Mouse (Mus musculus): ENCODE data around the gene Mgea5.
A peak's percentile ranks its signal among the peaks of the same experiment; 100 is the strongest.

Gene Mgea5

GRCm38 (mm10) chr19:45730042-45730441, 53.6 kb downstream of the Mgea5 start:
- DNase-seq (ENCODE audit: inconsistent ontology term), result no peak

DNA sequence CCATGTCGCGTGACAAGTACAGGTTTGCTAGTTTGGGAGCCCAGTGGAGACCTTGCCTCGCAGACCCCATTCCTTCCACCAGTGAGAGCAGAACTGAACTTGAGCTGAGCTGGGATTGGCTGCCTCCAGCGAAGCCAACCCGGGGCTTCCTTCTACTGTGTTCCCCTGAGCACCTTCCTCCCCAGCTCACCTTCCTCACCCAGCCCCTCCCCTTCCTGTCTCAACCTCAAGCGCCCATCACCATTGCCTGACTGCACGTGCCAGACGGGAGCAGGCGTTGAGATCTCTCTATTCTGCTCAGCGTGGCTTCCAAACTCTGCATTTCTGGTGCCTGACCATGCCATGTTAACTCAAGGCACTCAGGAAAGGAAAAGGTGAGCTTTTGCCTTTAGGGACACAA, 56.4 kb downstream of the Mgea5 start:
- DNase-seq (ENCODE audit: inconsistent ontology term), result no peak

GRCm38 (mm10) chr19:45725677-45726277, 57.9 kb downstream of the Mgea5 start:
- no peak for DNase-seq (ENCODE audit: inconsistent ontology term)

DNA sequence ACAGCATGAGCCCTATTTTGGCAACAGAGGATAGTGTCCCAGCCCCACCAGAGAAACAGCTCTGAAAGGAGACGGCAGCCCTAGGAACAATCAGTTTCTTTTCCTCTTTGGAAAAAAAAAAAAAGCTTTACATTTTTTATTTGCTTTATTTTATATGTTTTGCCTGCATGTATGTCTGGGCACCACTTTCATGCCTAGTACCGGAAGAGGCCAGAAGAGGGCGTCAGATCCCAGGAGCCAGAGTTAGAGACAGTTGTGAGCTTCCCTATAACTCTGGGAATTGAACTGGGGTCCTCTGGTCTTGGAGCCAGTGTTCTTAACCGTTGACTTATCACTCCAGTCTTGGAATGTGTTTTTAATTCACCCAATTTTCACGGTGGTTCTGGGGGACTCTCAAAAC, 61.4 kb downstream of the Mgea5 start:
- DNase-seq (ENCODE audit: inconsistent ontology term), result no peak

DNA sequence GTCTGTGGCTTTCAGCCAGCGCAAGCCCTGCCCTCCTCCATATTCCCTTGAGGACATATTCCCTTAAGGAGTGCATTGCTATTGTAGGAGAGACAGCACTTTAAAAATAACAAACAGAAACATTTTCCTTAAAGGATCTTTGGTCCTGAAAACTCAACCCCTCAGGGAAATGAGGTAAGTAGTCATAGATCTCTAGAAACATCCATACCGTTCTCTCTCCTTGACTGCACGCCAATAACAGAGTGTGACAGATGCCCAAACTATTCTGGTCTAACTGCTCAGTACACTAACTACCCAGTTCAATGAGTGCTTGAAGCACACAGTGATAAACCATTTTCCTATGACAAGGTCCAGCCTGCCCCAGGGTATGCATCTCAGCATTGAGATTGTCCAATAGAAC, 65.4 kb downstream of the Mgea5 start:
- peak; percentile 6 for DNase-seq (ENCODE audit: inconsistent ontology term)

DNA sequence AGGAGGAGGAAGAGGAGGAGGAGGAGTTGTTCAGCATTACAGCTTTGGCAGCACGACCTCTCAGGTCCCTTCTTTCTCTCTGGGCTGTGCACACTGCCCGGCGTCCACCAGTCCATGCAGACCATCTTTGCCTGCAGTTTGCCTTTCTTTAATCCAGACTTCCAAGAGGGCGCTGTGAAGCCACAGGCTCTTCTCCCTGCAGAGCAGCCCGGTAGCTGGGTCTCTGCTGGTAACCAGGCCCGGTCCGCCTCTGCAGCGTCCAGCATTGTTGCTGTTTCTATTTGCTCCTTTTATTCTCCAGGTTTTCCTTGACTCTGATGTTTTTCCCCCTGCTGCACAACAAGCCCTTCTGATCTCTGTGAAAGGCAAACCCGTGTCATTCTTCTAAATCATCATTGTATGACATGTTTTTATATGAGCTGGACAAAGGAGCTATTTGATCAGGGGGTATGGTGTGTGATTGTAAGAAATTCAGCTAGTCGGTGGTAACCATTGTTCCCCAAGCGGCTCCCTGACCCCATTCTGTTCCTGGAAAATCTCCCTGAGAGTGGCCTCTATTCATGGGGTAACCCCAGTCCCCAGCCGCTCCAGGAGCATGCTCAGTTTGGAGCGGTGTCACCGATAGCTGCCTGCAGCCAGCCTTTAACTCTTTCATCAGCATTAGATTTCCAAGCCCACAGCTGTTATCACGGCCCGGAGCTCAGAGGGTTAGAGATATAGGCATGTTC, 66.0 kb downstream of the Mgea5 start:
- peak; percentile 64 for DNase-seq (ENCODE audit: inconsistent ontology term)

- DNase-seq (ENCODE audit: inconsistent ontology term), result no peak
These were observed 74.9 kb downstream of the Mgea5 start for GRCm38 (mm10) chr19:45708704-45709103.
